Mouse (Mus musculus) neural tube, embryonic 13.5 days (tissue): Measurements from ENCODE around the gene Nup155. TPM values are rescaled to one million over a fixed set of nuclear protein-coding genes. Genes with fewer than 3 reads are reported as not detected.

Source experiments
- ATAC-seq: fragments of 200-750 bp; cut with Nextera tagmentation; 2 replicates; pipeline ENCODE4 v1.8.0; 2017; ENCODE audit warnings: low read depth, mild to moderate bottlenecking, moderate TSS enrichment, moderate library complexity
- H3K27ac ChIP-seq: fragments of 300-500 bp; sonication (generic); replicated peaks from 2 replicates; pipeline ENCODE4 v1.5.1; 2015; ENCODE audit warnings: moderate library complexity, mild to moderate bottlenecking, inconsistent platforms
- H3K27me3 ChIP-seq: fragments of 300-500 bp; sonication (generic); 2 replicates; pipeline ENCODE4 v1.6.1; 2015; ENCODE audit warnings: mild to moderate bottlenecking, inconsistent platforms
- H3K36me3 ChIP-seq: fragments of 300-500 bp; sonication (generic); 2 replicates; pipeline ENCODE4 v1.6.1; 2015; ENCODE audit warnings: mild to moderate bottlenecking, inconsistent platforms
- H3K4me1 ChIP-seq: fragments of 300-500 bp; sonication (generic); replicated peaks from 2 replicates; pipeline ENCODE4 v1.6.1; 2015; ENCODE audit warnings: inconsistent platforms
- H3K4me2 ChIP-seq: fragments of 300-500 bp; sonication (generic); 2 replicates; pipeline ENCODE4 v1.6.1; 2015; ENCODE audit warnings: inconsistent platforms, mild to moderate bottlenecking, moderate library complexity
- H3K4me3 ChIP-seq: fragments of 300-500 bp; sonication (generic); 2 replicates; pipeline ENCODE4 v1.5.1; 2015; ENCODE audit warnings: mild to moderate bottlenecking, inconsistent platforms
- H3K9ac ChIP-seq: fragments of 300-500 bp; sonication (generic); 2 replicates; pipeline ENCODE4 v1.6.1; 2015; ENCODE audit warnings: moderate library complexity, mild to moderate bottlenecking, inconsistent platforms
- H3K9me3 ChIP-seq: fragments of 300-500 bp; sonication (generic); 2 replicates; pipeline ENCODE4 v1.6.1; 2016; ENCODE audit warnings: inconsistent platforms
- WGBS: fragments of 180-500 bp; shearing (Covaris S2); methylation state at CpG from one replicate; pipeline ENCODE4 v1.1.7; 2015; 5-methylcytosine and 5-hydroxymethylcytosine counted together
- polyA plus RNA-seq: library from polyadenylated mRNA; unstranded; fragments of >200 nt; fragmentation: Nextera tagmentation; extraction: Ambion mirVana; gene quantifications from 2 replicates; pipeline ENCODE4 v1.2.1, GENCODE M21; 2015

The Nup155 gene
- polyA plus RNA-seq, 1 experiment from 2014 or later, result 10.0 TPM

DNA sequence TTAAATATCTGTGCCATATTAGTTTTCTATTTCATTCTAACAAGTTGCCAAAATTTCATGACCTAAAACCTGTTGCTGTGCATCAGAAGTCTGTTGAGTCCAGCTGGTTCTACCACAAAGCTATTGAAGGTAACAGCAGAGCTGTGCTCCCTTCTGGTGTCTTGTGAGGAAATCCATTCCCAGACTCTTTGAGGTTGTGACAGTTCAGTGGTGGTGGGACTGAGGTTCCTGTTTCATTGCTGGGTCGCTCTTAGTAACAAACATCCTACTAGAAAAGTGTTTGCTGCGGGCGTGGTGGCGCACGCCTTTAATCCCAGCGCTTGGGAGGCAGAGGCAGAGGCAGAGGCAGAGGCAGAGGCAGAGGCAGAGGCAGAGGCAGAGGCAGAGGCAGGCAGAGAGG, 99.3 kb downstream of the Nup155 start:
- H3K9me3 ChIP-seq, result no peaks in the 10 kb centered on the region
- ATAC-seq, result no peak
- WGBS, result 96% methylated on average over 6 of the region's 6 CpGs

More for the DNA sequence above, 99.3 kb downstream of the Nup155 start:
- Histone ChIP-seq H3K9ac (no peak overlapping the region), H3K36me3 (peaks cover 88% of the 10 kb centered on the region), H3K4me3 (no peak overlapping the region), H3K27me3 (no peaks in the 10 kb centered on the region), H3K4me1 (no peaks in the 10 kb centered on the region), H3K4me2 (no peak overlapping the region), H3K27ac (no peak overlapping the region)

Other genes with a start within 250 kb of the Nup155 start
- 69.2 and 69.3 TPM in 2 replicates for gene Wdr70, start 10.1 kb upstream of the Nup155 start, polyA plus RNA-seq
- gene Cplane1, start 59.8 kb downstream of the Nup155 start, polyA plus RNA-seq, result 13.6 and 14.5 TPM in 2 replicates